Mouse (Mus musculus): ENCODE measurements around the gene Gkn3. TPM values are rescaled to one million over a fixed set of nuclear protein-coding genes. Genes with fewer than 3 reads are reported as not detected.
A peak's percentile ranks its signal among the peaks of the same experiment; 100 is the strongest.

Gkn3 gene
- 1 to 10 TPM in 1 of 2 experiments, under 1 TPM in 1; 0.74 to 2.0 TPM for total RNA-seq (2021)
- long read RNA-seq, experiment 1, partial matches to known transcripts = 2 of 3 reads
- long read RNA-seq, experiment 1, other reads (novel, unspliced or antisense) = 0 of 3 reads
- long read RNA-seq, experiment 2 = 0 reads

GRCm38 (mm10) chr6:87388877-87389276 lies at the start of gene Gkn3:
TSS of gene Gkn3 (minus strand) at chr6:87388935.
- DNase-seq = no peak

GRCm38 (mm10) chr6:87436745-87437144 lies 48.0 kb upstream of the Gkn3 start:
- DNase-seq = no peak

GRCm38 (mm10) chr6:87435791-87436190 lies 47.1 kb upstream of the Gkn3 start:
- DNase-seq = no peak

- no peak for DNase-seq
Measured at GRCm38 (mm10) chr6:87428487-87429044, 39.8 kb upstream of the Gkn3 start, which contains the start of gene Bmp10. TSS of gene Bmp10 (plus strand) at chr6:87428994.

GRCm38 (mm10) chr6:87427616-87428015 lies 38.9 kb upstream of the Gkn3 start:
- DNase-seq = no peak

- DNase-seq = no peak
Measured at GRCm38 (mm10) chr6:87426954-87427353, 38.2 kb upstream of the Gkn3 start.

- DNase-seq = peak; percentile 14 to 49
Measured at GRCm38 (mm10) chr6:87424037-87424816, 35.5 kb upstream of the Gkn3 start.

GRCm38 (mm10) chr6:87422304-87422703 lies 33.6 kb upstream of the Gkn3 start:
- peak in 1 of 2 experiments; percentile 7 for DNase-seq

- DNase-seq = no peak
Measured at GRCm38 (mm10) chr6:87412011-87412410, 23.3 kb upstream of the Gkn3 start.

- no peak for DNase-seq
Measured at GRCm38 (mm10) chr6:87401456-87401855, 12.7 kb upstream of the Gkn3 start.

- no peak for DNase-seq
Measured at GRCm38 (mm10) chr6:87399886-87400566, 11.3 kb upstream of the Gkn3 start.

GRCm38 (mm10) chr6:87399137-87399536 lies 10.4 kb upstream of the Gkn3 start:
- peak; percentile 51 to 87 for DNase-seq

GRCm38 (mm10) chr6:87394783-87395182 lies 6.0 kb upstream of the Gkn3 start:
- no peak for DNase-seq

GRCm38 (mm10) chr6:87393466-87394205 lies 4.9 kb upstream of the Gkn3 start:
- no peak for DNase-seq

GRCm38 (mm10) chr6:87389455-87389989 lies 787 bp upstream of the Gkn3 start:
- no peak for DNase-seq

- no peak for DNase-seq
Measured at GRCm38 (mm10) chr6:87386681-87387080, 2.1 kb downstream of the Gkn3 start.

GRCm38 (mm10) chr6:87386203-87386602 lies 2.5 kb downstream of the Gkn3 start:
- DNase-seq = peak; percentile 52 to 82

- no peak for DNase-seq
Measured at GRCm38 (mm10) chr6:87384761-87385160, 4.0 kb downstream of the Gkn3 start.

GRCm38 (mm10) chr6:87383926-87384691 lies 4.6 kb downstream of the Gkn3 start:
- DNase-seq = peak in 1 of 2 experiments; percentile 36

GRCm38 (mm10) chr6:87373057-87373456 lies 15.7 kb downstream of the Gkn3 start, which contains the start of gene Gkn2:
TSS of gene Gkn2 (plus strand) at chr6:87373357.
- DNase-seq = no peak

- DNase-seq = no peak
Measured at GRCm38 (mm10) chr6:87369223-87369622, 19.5 kb downstream of the Gkn3 start.
